22 mouse cellular contexts compared by ENCODE assay signal in genomic region chr10:94332358-94333137, GRCm38 (mm10). TPM values are rescaled to one million over a fixed set of nuclear protein-coding genes. Genes with fewer than 3 reads are reported as not detected.
A peak's percentile ranks its signal among the peaks of the same experiment; 100 is the strongest.
DNase-seq lines count a peak whose midpoint lies in the region; ATAC-seq and TF ChIP-seq lines count a peak whose summit lies in the region.
"Had no signal": no experiment of that assay in that cellular context is flagged by ENCODE, and none has a peak within 500 bp of the region (broad histone marks: within the 10 kb centered on the region; RNA-seq: fewer than 3 reads in every experiment).

No protein-coding gene starts in this region.

- H3K36me3 ChIP-seq in hindbrain, postnatal 0 days (ENCODE audit: insufficient read depth, low read length) = no peaks in the 10 kb centered on the region
- H3K36me3 ChIP-seq in hindbrain, embryonic 16.5 days (ENCODE audit: control insufficient read depth, insufficient read depth, low read length) = no peaks in the 10 kb centered on the region
- no peaks in the 10 kb centered on the region for H3K36me3 ChIP-seq in midbrain, postnatal 0 days (ENCODE audit: insufficient read depth, low read length)
- no peaks in the 10 kb centered on the region for H3K36me3 ChIP-seq in midbrain, embryonic 13.5 days
- H3K36me3 ChIP-seq: liver, embryonic 13.5 days; midbrain, embryonic 15.5 days; neural tube, embryonic 12.5 days had no signal

- WGBS in hindbrain, postnatal 0 days = 79% methylated on average over 16 of the region's 16 CpGs
- WGBS in hindbrain, embryonic 16.5 days = 78% methylated on average over 16 of the region's 16 CpGs
- WGBS in midbrain, postnatal 0 days = 84% methylated on average over 16 of the region's 16 CpGs
- WGBS in midbrain, embryonic 13.5 days = 81% methylated on average over 16 of the region's 16 CpGs

- no peak for DNase-seq in hindbrain, postnatal 0 days (ENCODE audit: low spot score)
- no peak for DNase-seq in midbrain, postnatal 0 days (ENCODE audit: low spot score)
- DNase-seq in ZHBTc4 (ENCODE audit: low read depth, low spot score) = peak; percentile 68
- peak; percentile 47 for DNase-seq in testis, postnatal 10 days (ENCODE audit: low spot score)
- DNase-seq in adrenal gland, adult 2 months = no peak
- DNase-seq in ovary, postnatal 10 days (ENCODE audit: low spot score) = no peak
- DNase-seq: cerebellum, adult 9-10 months; liver, embryonic 13.5 days; right cerebral cortex, adult 18-20 months; thymus, postnatal 25 days had no signal

- no peak overlapping the region for H3K9ac ChIP-seq in hindbrain, postnatal 0 days (replicated peaks; ENCODE audit: low read length)
- H3K9ac ChIP-seq in hindbrain, embryonic 16.5 days (ENCODE audit: low read depth, low read length) = no peak overlapping the region
- H3K9ac ChIP-seq in midbrain, postnatal 0 days (replicated peaks; ENCODE audit: low read length, poor library complexity, severe bottlenecking) = no peak overlapping the region
- H3K9ac ChIP-seq in midbrain, embryonic 13.5 days (replicated peaks) = no peak overlapping the region
- H3K9ac ChIP-seq: hindbrain, embryonic 14.5 days; liver, embryonic 13.5 days; midbrain, embryonic 15.5 days; neural tube, embryonic 12.5 days had no signal

- no peak overlapping the region for H3K4me2 ChIP-seq in hindbrain, postnatal 0 days (ENCODE audit: low read depth, low read length)
- H3K4me2 ChIP-seq in hindbrain, embryonic 16.5 days (ENCODE audit: low read length) = no peak overlapping the region
- H3K4me2 ChIP-seq in midbrain, postnatal 0 days (ENCODE audit: low read depth, low read length, poor library complexity, severe bottlenecking) = no peak overlapping the region
- no peak overlapping the region for H3K4me2 ChIP-seq in midbrain, embryonic 13.5 days (replicated peaks)
- H3K4me2 ChIP-seq: hindbrain, embryonic 14.5 days; liver, embryonic 13.5 days; midbrain, embryonic 15.5 days; neural tube, embryonic 12.5 days had no signal

- H3K27me3 ChIP-seq in hindbrain, postnatal 0 days (ENCODE audit: insufficient read depth, low read length) = no peaks in the 10 kb centered on the region
- H3K27me3 ChIP-seq in hindbrain, embryonic 16.5 days (replicated peaks; ENCODE audit: control insufficient read depth, insufficient read depth, low read length) = no peaks in the 10 kb centered on the region
- no peaks in the 10 kb centered on the region for H3K27me3 ChIP-seq in midbrain, postnatal 0 days (ENCODE audit: insufficient read depth, low read length)
- no peaks in the 10 kb centered on the region for H3K27me3 ChIP-seq in midbrain, embryonic 13.5 days
- H3K27me3 ChIP-seq: liver, embryonic 13.5 days; midbrain, embryonic 15.5 days; neural tube, embryonic 12.5 days had no signal

- H3K4me1 ChIP-seq in hindbrain, postnatal 0 days (ENCODE audit: insufficient read depth, low read length) = no peaks in the 10 kb centered on the region
- peaks cover 6% of the 10 kb centered on the region for H3K4me1 ChIP-seq in hindbrain, embryonic 16.5 days (ENCODE audit: control insufficient read depth, insufficient read depth, low read depth, low read length)
- H3K4me1 ChIP-seq in midbrain, postnatal 0 days (ENCODE audit: insufficient read depth, low read length) = peaks cover 6% of the 10 kb centered on the region
- peaks cover 11% of the 10 kb centered on the region for H3K4me1 ChIP-seq in midbrain, embryonic 13.5 days (replicated peaks)
- H3K4me1 ChIP-seq: liver, embryonic 13.5 days; neural tube, embryonic 12.5 days had no signal

- peak; percentile 25; the same call in 1 of the 2 replicates for TF ChIP-seq CTCF in hindbrain, postnatal 0 days (IDR thresholded peaks at IDR 0.05; ENCODE audit: low read depth)
- TF ChIP-seq CTCF in midbrain, postnatal 0 days (IDR thresholded peaks at IDR 0.05) = peak; percentile 34; the same call in 1 of the 2 replicates

- no peaks in the 10 kb centered on the region for H3K9me3 ChIP-seq in hindbrain, postnatal 0 days (ENCODE audit: low read length)
- H3K9me3 ChIP-seq in hindbrain, embryonic 16.5 days (ENCODE audit: control insufficient read depth, low read length) = no peaks in the 10 kb centered on the region
- no peaks in the 10 kb centered on the region for H3K9me3 ChIP-seq in midbrain, postnatal 0 days (ENCODE audit: low read length)
- no peaks in the 10 kb centered on the region for H3K9me3 ChIP-seq in midbrain, embryonic 13.5 days
- H3K9me3 ChIP-seq: liver, embryonic 13.5 days; midbrain, embryonic 15.5 days; neural tube, embryonic 12.5 days had no signal

- H3K27ac ChIP-seq in hindbrain, postnatal 0 days = no peak overlapping the region
- H3K27ac ChIP-seq in hindbrain, embryonic 16.5 days (ENCODE audit: low read depth, low read length) = no peak overlapping the region
- H3K27ac ChIP-seq in midbrain, postnatal 0 days (ENCODE audit: low read depth, low read length) = no peak overlapping the region
- H3K27ac ChIP-seq in midbrain, embryonic 13.5 days = no peak overlapping the region
- H3K27ac ChIP-seq: hindbrain, embryonic 14.5 days; liver, embryonic 13.5 days; macrophage; midbrain, embryonic 15.5 days; neural tube, embryonic 12.5 days had no signal

- no peak overlapping the region for H3K4me3 ChIP-seq in hindbrain, postnatal 0 days (ENCODE audit: low read length)
- no peak overlapping the region for H3K4me3 ChIP-seq in hindbrain, embryonic 16.5 days (ENCODE audit: low read length)
- H3K4me3 ChIP-seq in midbrain, postnatal 0 days (ENCODE audit: low read depth, low read length) = no peak overlapping the region
- H3K4me3 ChIP-seq in midbrain, embryonic 13.5 days (replicated peaks) = no peak overlapping the region
- H3K4me3 ChIP-seq: erythroblast, embryonic 14.5 days; liver, embryonic 13.5 days; midbrain, embryonic 15.5 days; neural tube, embryonic 12.5 days had no signal

- peak; percentile 32; the same call in 1 of the 2 replicates for ATAC-seq in hindbrain, postnatal 0 days
- no peak for ATAC-seq in hindbrain, embryonic 16.5 days
- ATAC-seq in midbrain, postnatal 0 days (ENCODE audit: low FRiP score) = no peak
- ATAC-seq in midbrain, embryonic 13.5 days = no peak
- ATAC-seq: midbrain, embryonic 15.5 days had no signal

RNA-seq across cellular contexts. Expression of gene Tmcc3, which starts 20.8 kb away (rescaled TPM):
- 9.7 and 10.5 TPM in 2 replicates for total RNA-seq in hindbrain, postnatal 0 days (2014; rRNA removed)
- polyA plus RNA-seq in hindbrain, postnatal 0 days (2015; fragmentation: Nextera tagmentation; extraction: Ambion mirVana) = 15.3 and 17.2 TPM in 2 replicates
- 14.9 and 15.6 TPM in 2 replicates for polyA plus RNA-seq in hindbrain, embryonic 16.5 days (2015; fragmentation: Nextera tagmentation; extraction: Ambion mirVana)
- 9.9 and 12.8 TPM in 2 replicates for total RNA-seq in midbrain, postnatal 0 days (2014; rRNA removed)
- 14.7 and 15.2 TPM in 2 replicates for polyA plus RNA-seq in midbrain, postnatal 0 days (2015; fragmentation: Nextera tagmentation; extraction: Ambion mirVana)
- 6.1 and 6.6 TPM in 2 replicates for polyA plus RNA-seq in midbrain, embryonic 13.5 days (2015; fragmentation: Nextera tagmentation; extraction: Ambion mirVana)
- 10 to 100 TPM; 13.0 to 22.8 TPM for total RNA-seq in adrenal gland, adult 2 months (2021)
- 4.9 and 6.9 TPM in 2 replicates for polyA plus RNA-seq in adrenal gland, adult 2 months (2012; rRNA removed)

RNA-seq across cellular contexts. Expression of gene Gm4792, which starts 34.0 kb away (rescaled TPM):
- total RNA-seq in hindbrain, postnatal 0 days (2014; rRNA removed) = 1.2 and 1.3 TPM in 2 replicates
- 1.0 and 1.3 TPM in 2 replicates for polyA plus RNA-seq in hindbrain, postnatal 0 days (2015; fragmentation: Nextera tagmentation; extraction: Ambion mirVana)
- 0.42 and 0.49 TPM in 2 replicates for polyA plus RNA-seq in hindbrain, embryonic 16.5 days (2015; fragmentation: Nextera tagmentation; extraction: Ambion mirVana)
- total RNA-seq in midbrain, postnatal 0 days (2014; rRNA removed) = not detected in 2 replicates
- 0.42 and 0.45 TPM in 2 replicates for polyA plus RNA-seq in midbrain, postnatal 0 days (2015; fragmentation: Nextera tagmentation; extraction: Ambion mirVana)
- 0.43 and 0.90 TPM in 2 replicates for polyA plus RNA-seq in midbrain, embryonic 13.5 days (2015; fragmentation: Nextera tagmentation; extraction: Ambion mirVana)
- total RNA-seq in adrenal gland, adult 2 months (2021) = not detected
- polyA plus RNA-seq in adrenal gland, adult 2 months (2012; rRNA removed) = not detected in 2 replicates
- total RNA-seq: gastrocnemius, postnatal 4 days; layer of hippocampus, adult 18-20 months; left cerebral cortex, postnatal 14 days had no signal
- polyA plus RNA-seq: erythroblast, embryonic 14.5 days; heart, postnatal 0 days; kidney, embryonic 14.5 days; liver, embryonic 13.5 days; macrophage; midbrain, embryonic 15.5 days had no signal

Comparison
In these comparisons a context has a peak if more than half of its experiments do, and no peak if none do; other contexts are left out.
1. DNase-seq: peak in ZHBTc4 (single experiment) and testis, postnatal 10 days (single experiment); none in hindbrain, postnatal 0 days (single experiment), midbrain, postnatal 0 days (single experiment), adrenal gland, adult 2 months (single experiment) and ovary, postnatal 10 days (single experiment).